Mouse (Mus musculus) lung, adult 2 months (tissue): ENCODE measurements around the gene Banp.

ENCODE experiments used
- CTCF ChIP-seq: fragments of 200-500 bp; IDR thresholded peaks from 2 replicates; pipeline ENCODE4 v1.5.1; 2011; ENCODE audit warnings: mild to moderate bottlenecking, low read length, control low read depth; ENCODE audit not compliant: insufficient read depth
- POLR2A ChIP-seq: fragments of 200-500 bp; IDR thresholded peaks from 2 replicates; pipeline ENCODE4 v1.6.1; 2011; ENCODE audit warnings: low read depth, mild to moderate bottlenecking, control low read depth, low read length, borderline replicate concordance; ENCODE audit errors: extremely low read depth

DNA sequence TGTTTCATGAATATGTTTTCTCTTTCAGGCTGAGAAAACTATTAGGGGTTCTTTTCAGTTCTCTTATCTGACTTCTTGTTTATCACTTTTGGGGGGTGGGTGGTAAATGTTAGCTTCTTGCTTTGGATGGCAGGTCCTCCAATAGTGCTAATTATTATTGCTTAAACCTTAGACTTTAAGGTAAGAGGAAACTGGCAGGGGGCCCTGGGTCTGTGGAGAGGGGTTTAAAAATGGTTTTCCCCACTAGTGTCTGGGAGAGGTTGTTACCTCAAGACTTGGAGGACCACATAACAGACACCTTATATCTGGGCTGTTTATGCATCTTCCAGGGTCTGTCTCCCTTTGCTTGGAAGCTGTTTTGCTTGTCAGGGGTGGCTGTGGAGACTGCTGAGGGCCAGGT lies 2.6 kb downstream of the Banp start:
- TF ChIP-seq POLR2A (no peak), CTCF (no peak)
